Mouse (Mus musculus) CH12.LX (cell line): ENCODE data around the gene Esyt3. TPM values are rescaled to one million over a fixed set of nuclear protein-coding genes. Genes with fewer than 3 reads are reported as not detected.

Experiments
- DNase-seq: peaks from one replicate; pipeline ENCODE4 v3.0.0-alpha.2; 2013; ENCODE audit errors: extremely low read depth
- H3K27ac ChIP-seq: 2 replicates; pipeline ENCODE4 v1.5.1; 2012; ENCODE audit warnings: low read depth, mild to moderate bottlenecking, control low read depth, moderate library complexity; ENCODE audit not compliant: insufficient read depth
- H3K27me3 ChIP-seq: replicated peaks from 2 replicates; pipeline ENCODE3; 2012; ENCODE audit warnings: inconsistent platforms
- H3K36me3 ChIP-seq, 2 experiments: replicated peaks in 1 of 2; 2 replicates each; pipeline versions ENCODE3 to v1.6.1; 2012; ENCODE audit warnings: inconsistent platforms in 1 of 2, low read length in 1 of 2, mild to moderate bottlenecking in 1 of 2, mixed read lengths in 1 of 2, moderate library complexity in 1 of 2; ENCODE audit not compliant: control insufficient read depth in 1 of 2, insufficient read depth in 1 of 2
- H3K4me1 ChIP-seq, 2 experiments: 2 replicates each; pipeline ENCODE4 v1.6.1; 2012; ENCODE audit warnings: inconsistent platforms in 1 of 2, moderate library complexity in 1 of 2; ENCODE audit not compliant: insufficient read depth in 2 of 2, control insufficient read depth in 1 of 2
- H3K4me2 ChIP-seq: 2 replicates; pipeline ENCODE4 v1.6.1; 2012; ENCODE audit warnings: low read depth, mild to moderate bottlenecking, control low read depth; ENCODE audit not compliant: poor library complexity, insufficient read depth, severe bottlenecking
- H3K4me3 ChIP-seq, 3 experiments: fragments of 150-350 bp in 1 of 3; sonication (generic) in 1 of 3; replicated peaks in 1 of 3; 2 replicates each; pipeline versions ENCODE3 to v1.5.1; 2011 to 2012; ENCODE audit warnings: low read depth in 2 of 3, low read length in 2 of 3, mild to moderate bottlenecking in 2 of 3, moderate library complexity in 2 of 3, control low read depth in 1 of 3, improper control_type of control experiment in 1 of 3, inconsistent platforms in 1 of 3, mixed read lengths in 1 of 3; ENCODE audit not compliant: poor library complexity in 1 of 3
- H3K79me2 ChIP-seq: replicated peaks from 2 replicates; pipeline ENCODE4 v1.6.1; 2012; ENCODE audit warnings: mild to moderate bottlenecking, moderate library complexity; ENCODE audit not compliant: control insufficient read depth, poor library complexity, insufficient read depth, severe bottlenecking; ENCODE audit errors: extremely low read depth
- H3K9ac ChIP-seq: 2 replicates; pipeline ENCODE4 v1.6.1; 2012; ENCODE audit warnings: low read depth, mild to moderate bottlenecking, control low read depth, moderate library complexity; ENCODE audit not compliant: insufficient read depth
- H3K9me3 ChIP-seq: replicated peaks from 2 replicates; pipeline ENCODE3; 2012; ENCODE audit warnings: low read length, inconsistent platforms, mixed read lengths
- CHD1 ChIP-seq: IDR thresholded peaks from 2 replicates; pipeline ENCODE4 v1.6.1; 2012; ENCODE audit warnings: low read depth, low read length, improper control_type of control experiment, inconsistent platforms
- CHD2 ChIP-seq: IDR thresholded peaks from 2 replicates; pipeline ENCODE4 v1.6.1; 2011; ENCODE audit warnings: low read length, improper control_type of control experiment
- CTCF ChIP-seq, 2 experiments: IDR thresholded peaks in 1 of 2; conservative IDR thresholded peaks in 1 of 2; 2 replicates each; pipeline ENCODE4 v1.5.1; 2011 to 2012; ENCODE audit warnings: low read depth in 2 of 2, low read length in 2 of 2, improper control_type of control experiment in 1 of 2, inconsistent platforms in 1 of 2, mild to moderate bottlenecking in 1 of 2, moderate library complexity in 1 of 2
- E2F4 ChIP-seq: IDR thresholded peaks from 2 replicates; pipeline ENCODE4 v1.6.1; 2011; ENCODE audit warnings: low read depth, low read length, improper control_type of control experiment; ENCODE audit not compliant: insufficient replicate concordance
- ELF1 ChIP-seq: IDR thresholded peaks from 2 replicates; pipeline ENCODE4 v1.6.1; 2014; ENCODE audit warnings: low read depth, mild to moderate bottlenecking, inconsistent platforms, low read length, improper control_type of control experiment
- ETS1 ChIP-seq: conservative IDR thresholded peaks from 2 replicates; pipeline ENCODE4 v1.6.1; 2012; ENCODE audit warnings: low read depth, mild to moderate bottlenecking, inconsistent platforms, low read length, improper control_type of control experiment, moderate library complexity
- HCFC1 ChIP-seq: IDR thresholded peaks from 2 replicates; pipeline ENCODE4 v1.6.1; 2012; ENCODE audit warnings: low read depth, mild to moderate bottlenecking, inconsistent platforms, low read length, improper control_type of control experiment
- MAX ChIP-seq: IDR thresholded peaks from 2 replicates; pipeline ENCODE4 v1.6.1; 2011; ENCODE audit warnings: low read length, improper control_type of control experiment
- MAZ ChIP-seq: IDR thresholded peaks from 2 replicates; pipeline ENCODE4 v1.6.1; 2012; ENCODE audit warnings: low read depth, mild to moderate bottlenecking, inconsistent platforms, low read length, improper control_type of control experiment, moderate library complexity
- MEF2A ChIP-seq: IDR thresholded peaks from 2 replicates; pipeline ENCODE4 v1.6.1; 2014; ENCODE audit warnings: low read depth, mild to moderate bottlenecking, inconsistent platforms, low read length, improper control_type of control experiment, borderline replicate concordance
- NELFE ChIP-seq: IDR thresholded peaks from 2 replicates; pipeline ENCODE4 v1.6.1; 2011; ENCODE audit warnings: low read depth, low read length, improper control_type of control experiment
- PAX5 ChIP-seq: IDR thresholded peaks from 2 replicates; pipeline ENCODE4 v1.6.1; 2012; ENCODE audit warnings: low read length, inconsistent platforms, mixed read lengths
- POLR2A ChIP-seq: IDR thresholded peaks from 2 replicates; pipeline ENCODE4 v1.6.1; 2011; ENCODE audit warnings: low read depth, mild to moderate bottlenecking, improper control_type of control experiment, low read length
- POLR2AphosphoS2 ChIP-seq: IDR thresholded peaks from 2 replicates; pipeline ENCODE4 v1.6.1; 2011; ENCODE audit warnings: low read depth, low read length, improper control_type of control experiment
- RAD21 ChIP-seq: IDR thresholded peaks from 2 replicates; pipeline ENCODE4 v1.6.1; 2011; ENCODE audit warnings: low read depth, mild to moderate bottlenecking, low read length, improper control_type of control experiment, moderate library complexity
- RCOR1 ChIP-seq: conservative IDR thresholded peaks from 2 replicates; pipeline ENCODE4 v1.6.1; 2012; ENCODE audit warnings: low read depth, mild to moderate bottlenecking, inconsistent platforms, low read length, improper control_type of control experiment
- SMC3 ChIP-seq: IDR thresholded peaks from 2 replicates; pipeline ENCODE4 v1.6.1; 2011; ENCODE audit warnings: low read depth, low read length, improper control_type of control experiment
- TCF12 ChIP-seq: IDR thresholded peaks from 2 replicates; pipeline ENCODE4 v1.6.1; 2014; ENCODE audit warnings: low read depth, mild to moderate bottlenecking, inconsistent platforms, low read length, improper control_type of control experiment
- ZKSCAN1 ChIP-seq: IDR thresholded peaks from 2 replicates; pipeline ENCODE4 v1.6.1; 2012; ENCODE audit warnings: low read depth, inconsistent platforms, low read length, improper control_type of control experiment, borderline replicate concordance
- ZMIZ1 ChIP-seq: IDR thresholded peaks from 2 replicates; pipeline ENCODE4 v1.6.1; 2012; ENCODE audit warnings: low read depth, mild to moderate bottlenecking, inconsistent platforms, low read length, improper control_type of control experiment
- ZNF384 ChIP-seq: IDR thresholded peaks from 2 replicates; pipeline ENCODE4 v1.6.1; 2012; ENCODE audit warnings: low read depth, low read length, improper control_type of control experiment, inconsistent platforms
- dilution Hi-C: fragments of 300-500 bp; cut with MboI; formaldehyde crosslinking; loops from 2 replicates; pipeline ENCODE4 v1.14.3; 2020; ENCODE audit warnings: low sequenced_read_pairs; ENCODE audit not compliant: extremely low pct_unique_long_range_greater_than_20kb, extremely low pct_ligation_motif_present
- in situ Hi-C: fragments of 300-500 bp; cut with MboI; formaldehyde crosslinking; loops from 3 replicates; pipeline ENCODE4 v1.14.3; 2019; ENCODE audit warnings: low sequenced_read_pairs, low pct_ligation_motif_present, low pct_unique_long_range_greater_than_20kb, mixed read lengths
- polyA plus RNA-seq: library from polyadenylated mRNA; unstranded; fragments of >175 nt; gene quantifications from 2 replicates; pipeline ENCODE4 v1.2.1, GENCODE M21; 2012; ENCODE audit warnings: low read depth; ENCODE audit not compliant: insufficient read length
- total RNA-seq, 2 experiments: library from RNA; depleted of rRNA; stranded (reverse); fragments of 300-350 nt in 1 of 2; fragments of >200 nt in 1 of 2; gene quantifications; 2 replicates each; pipeline ENCODE4 v1.2.3; 2012 to 2014

The Esyt3 gene
- total and polyA plus RNA-seq, 3 experiments: not detected

DNA sequence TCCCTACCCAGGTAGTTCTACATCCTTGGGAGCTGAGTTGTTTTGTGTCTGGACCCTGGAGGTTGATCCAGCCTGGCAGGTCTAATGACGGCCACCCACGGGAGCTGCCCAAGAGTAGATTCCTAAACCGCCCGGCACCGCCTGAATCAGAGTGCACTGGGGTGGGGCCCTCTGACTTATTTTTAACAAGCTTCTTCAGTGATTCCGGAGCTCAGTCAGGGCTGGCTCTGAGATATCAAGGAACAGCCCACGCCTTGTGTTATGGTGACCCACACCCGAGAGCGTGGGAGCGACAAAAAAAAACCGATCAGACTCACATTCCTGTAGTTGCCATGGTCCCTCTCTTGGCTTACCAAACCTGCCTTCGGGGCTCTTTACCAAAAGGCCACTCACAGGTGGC, 18.2 kb downstream of the Esyt3 start:
- dilution Hi-C loops: no loop called here

DNA sequence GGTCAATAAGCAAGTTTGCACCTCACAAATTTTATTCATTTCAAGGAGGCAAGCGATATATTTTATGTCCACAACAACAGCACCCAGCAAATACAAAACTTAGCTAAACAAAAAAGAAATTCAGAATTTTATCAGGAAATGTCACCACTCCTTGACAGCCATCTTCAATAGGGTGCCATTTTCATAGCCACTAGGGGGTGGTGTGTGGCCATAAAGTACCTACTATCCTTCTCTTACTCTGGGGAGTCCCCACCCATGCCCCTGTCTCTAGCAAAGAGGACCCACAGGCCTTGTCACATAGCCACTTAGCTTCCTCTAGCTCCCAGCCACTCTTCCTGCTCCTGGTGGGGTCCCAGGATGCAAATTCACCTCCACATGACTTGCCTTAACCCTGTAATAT, 19.2 kb downstream of the Esyt3 start:
- in situ Hi-C loops: no loop called here
- TF ChIP-seq PAX5 (no peak), CTCF (conservative IDR thresholded peaks at IDR 0.05 in 1 of 2, IDR thresholded peaks at IDR 0.05 in 1 of 2; ENCODE audit: low read depth in 2 of 2, low read length in 2 of 2) (peak in 1 of 2 experiments; percentile 70; a peak in 2 of 4 replicates), ZNF384 (no peak), POLR2AphosphoS2 (no peak), SMC3 (peak; percentile 64), TCF12 (no peak), CHD2 (no peak), CHD1 (no peak), ZKSCAN1 (peak; percentile 46; the same call in 1 of the 2 replicates), E2F4 (no peak), RCOR1 (no peak), RAD21 (peak; percentile 61)

More for the DNA sequence above, 18.2 kb downstream of the Esyt3 start:
- no peak overlapping the region for H3K4me3 ChIP-seq
- H3K4me2 ChIP-seq: no peak overlapping the region
- no peaks in the 10 kb centered on the region for H3K79me2 ChIP-seq
- H3K36me3 ChIP-seq: no peaks in the 10 kb centered on the region
- no peak overlapping the region for H3K9ac ChIP-seq
- H3K4me1 ChIP-seq: peaks cover 0 to 3% of the 10 kb centered on the region in 2 experiments; a peak in 1 of 4 replicates
- no peaks in the 10 kb centered on the region for H3K9me3 ChIP-seq
- no peak overlapping the region for H3K27ac ChIP-seq
- DNase-seq: no peak
- no peaks in the 10 kb centered on the region for H3K27me3 ChIP-seq
- in situ Hi-C loops: no loop called here
- TF ChIP-seq MAX (no peak), POLR2AphosphoS2 (no peak), PAX5 (no peak), ETS1 (no peak), TCF12 (no peak), ELF1 (no peak), ZMIZ1 (no peak), HCFC1 (no peak), POLR2A (no peak), E2F4 (no peak), MEF2A (no peak), NELFE (no peak), MAZ (no peak), RCOR1 (no peak), CHD1 (no peak)

More for the DNA sequence above, 19.2 kb downstream of the Esyt3 start:
- Histone ChIP-seq H3K4me1 (peaks cover 0 to 3% of the 10 kb centered on the region in 2 experiments; a peak in 1 of 4 replicates), H3K9ac (no peak overlapping the region), H3K4me3 (no peak overlapping the region), H3K79me2 (no peaks in the 10 kb centered on the region), H3K27me3 (no peaks in the 10 kb centered on the region), H3K27ac (no peak overlapping the region), H3K36me3 (no peaks in the 10 kb centered on the region), H3K4me2 (no peak overlapping the region), H3K9me3 (no peaks in the 10 kb centered on the region)
- dilution Hi-C loops: no loop called here
- DNase-seq: peak; percentile 43
